Mouse (Mus musculus) mouse trophoblast stem cell (cell line): ENCODE measurements around the gene Zfp385c.
"Not testable (repeated sequence)": the region's sequence is repeated elsewhere in the genome, so short reads cannot be mapped to it uniquely, and the experiment has no call there.

Source experiments
- in situ Hi-C, 2 experiments: fragments of 300-500 bp; cut with MseI, MboI; formaldehyde crosslinking; loops; 2 replicates in 1 of 2; 3 replicates in 1 of 2; pipeline ENCODE4 v1.15.1; 2025

The Zfp385c gene

GRCm38 (mm10) chr11:100690389-100690788 lies 1.9 kb downstream of the Zfp385c start:
- in situ Hi-C loops = no loop called here

- in situ Hi-C loops = no loop called here
These were observed 3.8 kb downstream of the Zfp385c start for GRCm38 (mm10) chr11:100688443-100688842.

- in situ Hi-C loops = no loop called here
These were observed 5.0 kb downstream of the Zfp385c start for GRCm38 (mm10) chr11:100687265-100687664.

- in situ Hi-C loops = no loop called here
These were observed 6.9 kb downstream of the Zfp385c start for GRCm38 (mm10) chr11:100685371-100685770.

- in situ Hi-C loops = no loop called here
These were observed 8.2 kb downstream of the Zfp385c start for GRCm38 (mm10) chr11:100684084-100684483.

- in situ Hi-C loops = no loop called here
These were observed 9.7 kb downstream of the Zfp385c start for GRCm38 (mm10) chr11:100682526-100682925.

- in situ Hi-C loops = no loop called here
These were observed 10.4 kb downstream of the Zfp385c start for GRCm38 (mm10) chr11:100681826-100682225.

GRCm38 (mm10) chr11:100677810-100678209 lies 14.4 kb downstream of the Zfp385c start:
- in situ Hi-C loops = no loop called here

- in situ Hi-C loops = no loop called here
These were observed 19.1 kb downstream of the Zfp385c start for GRCm38 (mm10) chr11:100673169-100673568.

GRCm38 (mm10) chr11:100671956-100672355 lies 20.3 kb downstream of the Zfp385c start:
- in situ Hi-C loops = no loop called here

- in situ Hi-C loops = no loop called here
These were observed 21.2 kb downstream of the Zfp385c start for GRCm38 (mm10) chr11:100671049-100671448.

- in situ Hi-C loops = no loop called here
These were observed 32.4 kb downstream of the Zfp385c start for GRCm38 (mm10) chr11:100659806-100660205.

- in situ Hi-C loops = no loop called here
These were observed 35.8 kb downstream of the Zfp385c start for GRCm38 (mm10) chr11:100656458-100656857.

GRCm38 (mm10) chr11:100655589-100655988 lies 36.7 kb downstream of the Zfp385c start:
- in situ Hi-C loops = not testable (repeated sequence)

GRCm38 (mm10) chr11:100651748-100652147 lies 40.5 kb downstream of the Zfp385c start:
- in situ Hi-C loops = no loop called here

- in situ Hi-C loops = no loop called here
These were observed 41.0 kb downstream of the Zfp385c start for GRCm38 (mm10) chr11:100651205-100651604.

GRCm38 (mm10) chr11:100648405-100648804 lies 43.9 kb downstream of the Zfp385c start:
- in situ Hi-C loops = no loop called here

- in situ Hi-C loops = no loop called here
These were observed 46.0 kb downstream of the Zfp385c start for GRCm38 (mm10) chr11:100646265-100646664.

- in situ Hi-C loops = no loop called here
These were observed 48.4 kb downstream of the Zfp385c start for GRCm38 (mm10) chr11:100643612-100644575.

- in situ Hi-C loops = no loop called here
These were observed 51.9 kb downstream of the Zfp385c start for GRCm38 (mm10) chr11:100640159-100640906.

GRCm38 (mm10) chr11:100634530-100634929 lies 57.7 kb downstream of the Zfp385c start:
- in situ Hi-C loops = loop anchor here (5.0 kb wide), 1 partner anchor 63 kb away; no protein-coding TSS in a partner anchor

- in situ Hi-C loops = no loop called here
These were observed 63.3 kb downstream of the Zfp385c start for GRCm38 (mm10) chr11:100628862-100629352.
